Mouse (Mus musculus): ENCODE measurements around the gene Zfp91. TPM values are rescaled to one million over a fixed set of nuclear protein-coding genes. Genes with fewer than 3 reads are reported as not detected.

Gene Zfp91
- 10 to 100 TPM; 93.7 to 98.7 TPM for total RNA-seq (2023)

DNA sequence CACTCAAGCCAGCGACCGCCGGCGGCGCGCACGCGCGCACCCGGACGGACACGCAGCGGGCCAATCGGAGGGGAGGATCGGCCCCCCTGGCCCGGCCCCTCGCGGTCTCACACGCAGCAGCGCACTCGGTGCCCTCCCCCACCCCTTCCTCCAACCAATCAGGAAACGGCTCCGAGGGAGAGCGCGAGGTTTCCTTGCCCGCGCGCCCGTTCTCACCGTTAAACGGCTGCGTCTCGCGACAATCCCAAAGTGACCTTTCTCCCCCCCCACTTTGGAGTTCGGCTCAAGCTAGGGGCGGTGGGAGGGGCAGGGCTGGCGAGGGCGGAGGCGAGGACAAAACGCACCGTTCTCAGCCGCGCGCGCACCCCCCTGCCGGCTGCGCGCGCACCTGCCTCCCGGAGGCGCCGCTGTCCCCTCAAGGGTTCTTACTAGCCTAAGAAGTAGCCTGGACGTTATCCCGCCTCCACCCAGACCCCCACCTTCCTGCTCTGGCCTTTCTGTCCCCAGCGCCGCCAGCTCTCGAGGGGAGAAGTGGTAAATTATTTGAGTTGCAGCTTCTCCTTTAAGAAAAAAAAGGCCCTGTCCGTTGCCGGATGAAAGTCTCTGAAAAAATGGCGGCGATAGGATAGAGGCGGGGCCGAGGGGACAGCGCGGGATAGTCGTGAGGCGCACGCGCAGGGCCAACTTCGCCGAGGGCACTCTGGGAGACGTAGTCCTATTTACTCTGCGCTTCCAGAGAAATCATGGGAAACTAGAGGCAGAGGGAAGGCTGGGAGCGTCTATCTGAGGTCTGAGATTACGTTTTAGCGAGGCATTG is at the start of gene Zfp91, which contains the start of gene Lpxn:
Zfp91 (minus strand) TSS at position 616 of the 817 bp plus-strand sequence.
Lpxn (plus strand) TSS at position 683 of the 817 bp plus-strand sequence.

DNA sequence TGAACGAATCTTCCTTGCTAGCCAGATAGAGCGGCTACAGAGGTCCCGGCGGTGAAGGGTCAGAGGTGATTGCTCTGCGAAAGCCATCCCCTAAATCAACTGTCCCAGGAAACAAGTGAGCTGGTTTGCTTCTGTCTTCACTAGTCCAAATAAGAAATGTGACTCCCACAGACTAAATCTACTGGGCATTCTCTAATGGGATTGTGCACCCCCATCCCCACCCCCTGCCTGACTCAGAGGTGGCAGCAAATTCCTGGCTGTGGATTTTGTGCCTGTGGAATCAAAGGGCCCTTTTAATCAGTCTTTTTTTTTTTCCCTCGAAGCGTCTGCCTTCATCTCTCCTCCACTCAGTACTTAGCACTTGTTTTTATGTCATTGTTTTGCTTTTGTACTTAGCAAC is 30.6 kb downstream of the Zfp91 start, which contains the start of gene Cntf:
Cntf (minus strand) TSS at position 325 of the 400 bp plus-strand sequence.

Other genes with a start within 250 kb of the Zfp91 start
- not detected for gene Gm4952, start 196.2 kb downstream of the Zfp91 start, total RNA-seq (2023)
- not detected for gene Glyat, start 162.8 kb downstream of the Zfp91 start, total RNA-seq (2023)
- gene Olfr1442, start 125.7 kb downstream of the Zfp91 start, total RNA-seq (2023), result not detected
- gene Olfr1443, start 118.0 kb downstream of the Zfp91 start, total RNA-seq (2023), result not detected
- gene Keg1, start 100.3 kb downstream of the Zfp91 start, total RNA-seq (2023), result not detected
- 1 to 10 TPM; 3.6 to 5.0 TPM for gene Cntf, start 30.5 kb downstream of the Zfp91 start, total RNA-seq (2023)
- 10 to 100 TPM; 80.8 to 86.4 TPM for gene Lpxn, start 67 bp upstream of the Zfp91 start, total RNA-seq (2023)
- 1 to 10 TPM; 5.7 to 6.8 TPM for gene Gm5244, start 50.6 kb upstream of the Zfp91 start, total RNA-seq (2023)
- under 1 TPM; 0.58 to 0.68 TPM for gene Olfr1444, start 61.2 kb upstream of the Zfp91 start, total RNA-seq (2023)
- not detected for gene Olfr1445, start 87.7 kb upstream of the Zfp91 start, total RNA-seq (2023)
- not detected for gene Olfr1446, start 97.4 kb upstream of the Zfp91 start, total RNA-seq (2023)
- not detected for gene Olfr1447, start 107.6 kb upstream of the Zfp91 start, total RNA-seq (2023)
- not detected for gene Olfr1448, start 128.3 kb upstream of the Zfp91 start, total RNA-seq (2023)
- not detected for gene Olfr1449, start 134.7 kb upstream of the Zfp91 start, total RNA-seq (2023)
- gene Olfr1450, start 154.1 kb upstream of the Zfp91 start, total RNA-seq (2023), result not detected
- gene Olfr1451, start 198.9 kb upstream of the Zfp91 start, total RNA-seq (2023), result not detected
- gene Olfr1453, start 232.2 kb upstream of the Zfp91 start, total RNA-seq (2023), result not detected

Measured in B cell, adult 67 days (primary cell).